Comparison of ENCODE assay signal across 8 mouse cellular contexts in the genomic region with DNA sequence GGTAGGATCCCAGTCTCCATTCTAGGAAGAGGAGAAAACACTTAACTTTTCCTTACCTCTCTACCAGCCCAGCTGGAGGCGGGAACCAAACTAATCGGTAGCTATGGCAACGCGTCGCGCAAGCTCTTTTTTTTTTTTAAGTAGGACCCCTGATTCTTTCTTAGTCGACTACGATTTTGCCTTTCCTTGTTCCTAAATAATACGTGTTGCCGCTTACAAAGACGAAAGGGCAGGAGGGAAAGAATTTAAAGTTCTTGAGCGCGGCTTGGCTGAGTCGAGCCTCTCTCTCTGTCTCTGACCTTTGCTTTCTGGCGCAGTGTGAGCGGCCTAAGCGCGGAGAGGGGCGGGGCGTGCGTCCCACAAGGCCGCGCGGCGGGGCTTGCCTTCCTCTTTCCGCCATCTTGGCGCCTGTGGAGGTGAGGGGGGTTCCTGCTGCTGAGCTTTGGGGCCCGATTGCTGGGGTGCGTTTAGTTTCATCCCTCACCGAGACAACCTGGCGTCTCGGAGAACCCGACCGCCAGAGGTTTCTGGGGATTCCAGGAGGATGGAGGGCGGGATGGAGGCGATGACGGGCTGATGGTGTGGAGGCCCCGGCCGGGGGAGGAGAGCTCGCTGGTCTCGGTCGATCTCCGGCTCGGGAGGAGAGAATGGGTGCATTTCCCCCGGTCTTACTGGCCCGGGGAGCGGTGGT. TPM values are rescaled to one million over a fixed set of nuclear protein-coding genes. Genes with fewer than 3 reads are reported as not detected.
A peak's percentile ranks its signal among the peaks of the same experiment; 100 is the strongest.
DNase-seq lines count a peak whose midpoint lies in the region; ATAC-seq and TF ChIP-seq lines count a peak whose summit lies in the region.

A gene (minus strand): TSS at position 124 of the 691 bp plus-strand sequence.
A gene (plus strand): TSS at position 359 of the 691 bp plus-strand sequence.

- H3K36me3 ChIP-seq in forebrain, embryonic 10.5 days (replicated peaks): peaks cover 37% of the 10 kb centered on the region
- H3K36me3 ChIP-seq in heart, embryonic 15.5 days: peaks cover 31% of the 10 kb centered on the region
- H3K36me3 ChIP-seq in liver, embryonic 14.5 days (replicated peaks; ENCODE audit: control insufficient read depth, insufficient read depth, low read depth): peaks cover 30% of the 10 kb centered on the region
- peaks cover 13% of the 10 kb centered on the region for H3K36me3 ChIP-seq in neural tube, embryonic 11.5 days (ENCODE audit: control insufficient read depth, insufficient read depth, low read length)
- 0 out of 2 replicates have a peak, but pooled peaks cover 10% of the 10 kb centered on the region for H3K36me3 ChIP-seq in stomach, postnatal 0 days (ENCODE audit: control insufficient read depth, insufficient read depth, low read length)

- peak within 1 kb of the TSS; percentile 96 for H3K4me3 ChIP-seq in forebrain, embryonic 10.5 days
- peak within 1 kb of the TSS; percentile 76 for H3K4me3 ChIP-seq in heart, embryonic 15.5 days
- H3K4me3 ChIP-seq in liver, embryonic 14.5 days (ENCODE audit: insufficient read depth in 1 of 2, low read depth in 2 of 2, low read length in 2 of 2): peak within 1 kb of the TSS; percentile 82 to 94
- peak within 1 kb of the TSS; percentile 98 for H3K4me3 ChIP-seq in neural tube, embryonic 11.5 days (ENCODE audit: low read depth, low read length)
- H3K4me3 ChIP-seq in stomach, postnatal 0 days (ENCODE audit: low read depth, low read length): peak within 1 kb of the TSS; percentile 77

- H3K4me2 ChIP-seq in heart, embryonic 15.5 days: peak within 1 kb of the TSS; percentile 65
- H3K4me2 ChIP-seq in liver, embryonic 14.5 days (ENCODE audit: low read depth): peak within 1 kb of the TSS; percentile 88
- peak within 1 kb of the TSS; percentile 57 for H3K4me2 ChIP-seq in neural tube, embryonic 11.5 days (ENCODE audit: low read depth)
- H3K4me2 ChIP-seq in stomach, postnatal 0 days (replicated peaks; ENCODE audit: low read depth): peak within 1 kb of the TSS; percentile 73

- peaks cover 36% of the 10 kb centered on the region for H3K4me1 ChIP-seq in forebrain, embryonic 10.5 days
- peaks cover 20% of the 10 kb centered on the region for H3K4me1 ChIP-seq in heart, embryonic 15.5 days (replicated peaks)
- peaks cover 5 to 16% of the 10 kb centered on the region in 2 experiments for H3K4me1 ChIP-seq in liver, embryonic 14.5 days (replicated peaks; ENCODE audit: control insufficient read depth in 2 of 2, insufficient read depth in 2 of 2, low read length in 1 of 2)
- peaks cover 8% of the 10 kb centered on the region for H3K4me1 ChIP-seq in neural tube, embryonic 11.5 days (ENCODE audit: control insufficient read depth, insufficient read depth, low read length)
- H3K4me1 ChIP-seq in stomach, postnatal 0 days (replicated peaks; ENCODE audit: control insufficient read depth, insufficient read depth): peaks cover 6% of the 10 kb centered on the region

- peak; percentile 43 for TF ChIP-seq EP300 in liver, embryonic 14.5 days (IDR thresholded peaks at IDR 0.05; ENCODE audit: low read depth)
- TF ChIP-seq EP300 in stomach, postnatal 0 days (optimal IDR thresholded peaks at IDR 0.05): peak; percentile 89

- H3K9ac ChIP-seq in heart, embryonic 15.5 days: peak within 1 kb of the TSS; percentile 90
- H3K9ac ChIP-seq in liver, embryonic 14.5 days (replicated peaks): peak within 1 kb of the TSS; percentile 96
- peak within 1 kb of the TSS; percentile 98 for H3K9ac ChIP-seq in neural tube, embryonic 11.5 days (ENCODE audit: low read length)
- peak within 1 kb of the TSS; percentile 78 for H3K9ac ChIP-seq in stomach, postnatal 0 days (ENCODE audit: low read length)

- no peaks in the 10 kb centered on the region for H3K27me3 ChIP-seq in forebrain, embryonic 10.5 days (ENCODE audit: poor library complexity, severe bottlenecking)
- H3K27me3 ChIP-seq in heart, embryonic 15.5 days: no peaks in the 10 kb centered on the region
- H3K27me3 ChIP-seq in liver, embryonic 14.5 days (ENCODE audit: control insufficient read depth, insufficient read depth, low read length): no peaks in the 10 kb centered on the region
- H3K27me3 ChIP-seq in neural tube, embryonic 11.5 days (ENCODE audit: control insufficient read depth, insufficient read depth, low read length): no peaks in the 10 kb centered on the region
- H3K27me3 ChIP-seq in stomach, postnatal 0 days (ENCODE audit: control insufficient read depth, insufficient read depth, low read length): no peaks in the 10 kb centered on the region

- under 1% methylated on average over 47 of the region's 47 CpGs for WGBS in forebrain, embryonic 10.5 days
- under 1% methylated on average over 47 of the region's 47 CpGs for WGBS in heart, embryonic 15.5 days
- under 1% methylated on average over 47 of the region's 47 CpGs for WGBS in liver, embryonic 14.5 days (ENCODE audit: insufficient replicate concordance)
- 0% methylated on average over 47 of the region's 47 CpGs for WGBS in neural tube, embryonic 11.5 days
- WGBS in stomach, postnatal 0 days: under 1% methylated on average over 47 of the region's 47 CpGs

- peak; percentile 91 for ATAC-seq in CD4-positive, CD25-positive, alpha-beta regulatory T cell, adult 4 months
- ATAC-seq in heart, embryonic 15.5 days (replicated peaks; ENCODE audit: insufficient number of reproducible peaks, insufficient read depth, low FRiP score, low read depth): peak; percentile 90
- peak; percentile 88 for ATAC-seq in liver, embryonic 14.5 days (ENCODE audit: insufficient read depth)
- ATAC-seq in neural tube, embryonic 11.5 days (ENCODE audit: insufficient read depth, low FRiP score, low TSS enrichment): peak; percentile 89
- peak; percentile 92 for ATAC-seq in stomach, postnatal 0 days (ENCODE audit: low FRiP score, low TSS enrichment)

- no peak for TF ChIP-seq CTCF in liver, embryonic 14.5 days (IDR thresholded peaks at IDR 0.05; ENCODE audit: low read depth)
- no peak for TF ChIP-seq CTCF in stomach, postnatal 0 days (IDR thresholded peaks at IDR 0.05; ENCODE audit: low read depth)

- DNase-seq in c-Kit-negative CD71-positive TER-119-positive erythroid progenitor cells, embryonic 14.5 days (ENCODE audit: low read depth, low spot score): peak; percentile 86
- DNase-seq in forebrain, embryonic 10.5 days (ENCODE audit: extremely low spot score, low spot score): peak; percentile 90
- DNase-seq in kidney, postnatal 25 days: peak; percentile 92 to 94
- DNase-seq in liver, embryonic 14.5 days (ENCODE audit: low read depth in 3 of 3, low spot score in 3 of 3): peak; percentile 74 to 82 (median 75)
- DNase-seq in neural tube, embryonic 11.5 days (ENCODE audit: low spot score): peak; percentile 94
- peak; percentile 90 for DNase-seq in stomach, postnatal 0 days (ENCODE audit: low spot score)

- H3K9me3 ChIP-seq in forebrain, embryonic 10.5 days: no peaks in the 10 kb centered on the region
- H3K9me3 ChIP-seq in heart, embryonic 15.5 days (replicated peaks): no peaks in the 10 kb centered on the region
- H3K9me3 ChIP-seq in liver, embryonic 14.5 days (ENCODE audit: control insufficient read depth, low read length): no peaks in the 10 kb centered on the region
- H3K9me3 ChIP-seq in neural tube, embryonic 11.5 days (ENCODE audit: control insufficient read depth, low read length): no peaks in the 10 kb centered on the region
- H3K9me3 ChIP-seq in stomach, postnatal 0 days (ENCODE audit: control insufficient read depth, low read length): no peaks in the 10 kb centered on the region

- peak within 1 kb of the TSS; percentile 98 for H3K27ac ChIP-seq in forebrain, embryonic 10.5 days
- H3K27ac ChIP-seq in heart, embryonic 15.5 days: peak within 1 kb of the TSS; percentile 85
- H3K27ac ChIP-seq in liver, embryonic 14.5 days: peak within 1 kb of the TSS; percentile 73
- H3K27ac ChIP-seq in neural tube, embryonic 11.5 days (ENCODE audit: low read depth, low read length): peak within 1 kb of the TSS; percentile 79
- peak within 1 kb of the TSS; percentile 90 for H3K27ac ChIP-seq in stomach, postnatal 0 days (replicated peaks)

RNA-seq across cellular contexts. Expression of the first gene that starts in this region (rescaled TPM):
- polyA plus RNA-seq in CD4-positive, CD25-positive, alpha-beta regulatory T cell, adult 4 months (2017; shearing (Covaris generic)): 1 to 10 TPM; 1.1 TPM
- polyA plus RNA-seq in forebrain, embryonic 10.5 days (2016; fragmentation: Nextera tagmentation; extraction: Ambion mirVana): 3.6 and 3.9 TPM in 2 replicates
- polyA plus RNA-seq in heart, embryonic 15.5 days (2015; fragmentation: Nextera tagmentation; extraction: Ambion mirVana): 1.5 and 1.8 TPM in 2 replicates
- 0.15 and 0.42 TPM in 2 replicates for polyA plus RNA-seq in liver, embryonic 14.5 days (2012; rRNA removed)
- polyA plus RNA-seq in liver, embryonic 14.5 days (2014; fragmentation: Nextera tagmentation; extraction: Ambion mirVana): 0.72 and 0.91 TPM in 2 replicates
- 4.4 and 5.0 TPM in 2 replicates for polyA plus RNA-seq in neural tube, embryonic 11.5 days (2014; fragmentation: Nextera tagmentation; extraction: Ambion mirVana)
- 0.98 and 1.1 TPM in 2 replicates for polyA plus RNA-seq in stomach, postnatal 0 days (2015; fragmentation: Nextera tagmentation; extraction: Ambion mirVana)

RNA-seq across cellular contexts. Expression of the second gene that starts in this region (rescaled TPM):
- 1,000 to 10,000 TPM; 1,192 to 1,593 TPM for polyA plus RNA-seq in CD4-positive, CD25-positive, alpha-beta regulatory T cell, adult 4 months (2017; shearing (Covaris generic))
- 1,017 and 1,037 TPM in 2 replicates for polyA plus RNA-seq in forebrain, embryonic 10.5 days (2016; fragmentation: Nextera tagmentation; extraction: Ambion mirVana)
- 481 and 593 TPM in 2 replicates for polyA plus RNA-seq in heart, embryonic 15.5 days (2015; fragmentation: Nextera tagmentation; extraction: Ambion mirVana)
- polyA plus RNA-seq in liver, embryonic 14.5 days (2012; rRNA removed): 617 and 863 TPM in 2 replicates
- polyA plus RNA-seq in liver, embryonic 14.5 days (2014; fragmentation: Nextera tagmentation; extraction: Ambion mirVana): 752 and 811 TPM in 2 replicates
- polyA plus RNA-seq in neural tube, embryonic 11.5 days (2014; fragmentation: Nextera tagmentation; extraction: Ambion mirVana): 780 and 838 TPM in 2 replicates
- polyA plus RNA-seq in stomach, postnatal 0 days (2015; fragmentation: Nextera tagmentation; extraction: Ambion mirVana): 779 and 827 TPM in 2 replicates

Comparison
In these comparisons a context has a peak if more than half of its experiments do, and no peak if none do; other contexts are left out.
1. Peak in every context shown above with its lines: DNase-seq, ATAC-seq, H3K4me3 ChIP-seq and H3K27ac ChIP-seq.